Mouse (Mus musculus) thymus, adult 2 months (tissue): ENCODE data around the gene Akap2. TPM values are rescaled to one million over a fixed set of nuclear protein-coding genes. Genes with fewer than 3 reads are reported as not detected.

Experiments used
- DNase-seq: peaks from one replicate; pipeline ENCODE4 v3.0.0; 2021
- H3K27ac ChIP-seq: fragments of 200-500 bp; 2 replicates; pipeline ENCODE4 v1.5.1; 2012; ENCODE audit warnings: low read length, control low read depth; ENCODE audit not compliant: control insufficient read depth, insufficient read depth
- H3K27me3 ChIP-seq: fragments of 200-500 bp; 2 replicates; pipeline ENCODE4 v1.6.1; 2012; ENCODE audit warnings: mild to moderate bottlenecking, low read length, moderate library complexity, mixed read lengths; ENCODE audit not compliant: control insufficient read depth, insufficient read depth
- H3K36me3 ChIP-seq: fragments of 200-500 bp; 2 replicates; pipeline ENCODE4 v1.6.1; 2012; ENCODE audit warnings: mild to moderate bottlenecking, low read length, moderate library complexity; ENCODE audit not compliant: control insufficient read depth, insufficient read depth
- H3K4me1 ChIP-seq: fragments of 200-500 bp; replicated peaks from 2 replicates; pipeline ENCODE4 v1.6.1; 2012; ENCODE audit warnings: low read length; ENCODE audit not compliant: control insufficient read depth, insufficient read depth
- H3K4me3 ChIP-seq: fragments of 200-500 bp; 2 replicates; pipeline ENCODE4 v1.5.1; 2012; ENCODE audit warnings: mild to moderate bottlenecking, low read length, control low read depth, moderate library complexity; ENCODE audit not compliant: control insufficient read depth, insufficient read depth
- CTCF ChIP-seq: fragments of 200-500 bp; IDR thresholded peaks from 2 replicates; pipeline ENCODE4 v1.5.1; 2012; ENCODE audit warnings: mild to moderate bottlenecking, control low read depth, low read length, moderate library complexity, borderline replicate concordance; ENCODE audit not compliant: control insufficient read depth, poor library complexity, insufficient read depth; ENCODE audit errors: extremely low read depth
- POLR2A ChIP-seq: fragments of 200-500 bp; IDR thresholded peaks from 2 replicates; pipeline ENCODE4 v1.6.1; 2012; ENCODE audit warnings: mild to moderate bottlenecking, low read length, control low read depth, moderate library complexity; ENCODE audit not compliant: control insufficient read depth, poor library complexity, insufficient read depth; ENCODE audit errors: extremely low read depth
- WGBS: fragments of 180-500 bp; shearing (Covaris S2); methylation state at CpG from one replicate; pipeline ENCODE4 v1.1.7; 2018; 5-methylcytosine and 5-hydroxymethylcytosine counted together
- polyA plus RNA-seq: library from polyadenylated mRNA; depleted of rRNA; stranded (reverse); fragments of >200 nt; gene quantifications from 2 replicates; pipeline ENCODE4 v1.2.3, GENCODE M21; 2012; rRNA removed

Gene Akap2
- 99.2 and 117 TPM in 2 replicates for polyA plus RNA-seq

- WGBS: 87% methylated on average over 9 of the region's 9 CpGs
- Histone ChIP-seq H3K4me1 (peaks cover 9% of the 10 kb centered on the region), H3K4me3 (no peak within 1 kb of the TSS), H3K36me3 (no peaks in the 10 kb centered on the region), H3K27ac (no peak within 1 kb of the TSS; the same call in 1 of the 2 replicates), H3K27me3 (no peaks in the 10 kb centered on the region)
- DNase-seq: no peak
- TF ChIP-seq CTCF: no peak
- TF ChIP-seq POLR2A: no peak
These were observed at the start of gene Akap2 for GRCm38 (mm10) chr4:57717354-57717753. Gene Akap2, plus strand, starts transcription at chr4:57717657.

GRCm38 (mm10) chr4:57670813-57671469 is 46.5 kb upstream of the Akap2 start:
- no peak overlapping the region for H3K27ac ChIP-seq
- no peak for TF ChIP-seq CTCF
- TF ChIP-seq POLR2A: no peak
- no peaks in the 10 kb centered on the region for H3K36me3 ChIP-seq
- DNase-seq: no peak
- no peak overlapping the region for H3K4me3 ChIP-seq
- H3K27me3 ChIP-seq: no peaks in the 10 kb centered on the region
- peaks cover 18% of the 10 kb centered on the region for H3K4me1 ChIP-seq
- WGBS: 78% methylated on average over 7 of the region's 7 CpGs

- 74% methylated on average over 4 of the region's 4 CpGs for WGBS
- no peak overlapping the region for H3K4me3 ChIP-seq
- TF ChIP-seq CTCF (no peak), POLR2A (no peak)
- no peaks in the 10 kb centered on the region for H3K36me3 ChIP-seq
- no peaks in the 10 kb centered on the region for H3K27me3 ChIP-seq
- no peak for DNase-seq
- peaks cover 18% of the 10 kb centered on the region for H3K4me1 ChIP-seq
- H3K27ac ChIP-seq: no peak overlapping the region
These were observed 44.9 kb upstream of the Akap2 start for GRCm38 (mm10) chr4:57672541-57672940.

GRCm38 (mm10) chr4:57672996-57673906 is 44.2 kb upstream of the Akap2 start:
- H3K27me3 ChIP-seq: no peaks in the 10 kb centered on the region

GRCm38 (mm10) chr4:57674351-57674750 is 43.1 kb upstream of the Akap2 start:
- H3K27me3 ChIP-seq: no peaks in the 10 kb centered on the region
- DNase-seq: no peak
- peaks cover 18% of the 10 kb centered on the region for H3K4me1 ChIP-seq
- no peak overlapping the region for H3K4me3 ChIP-seq
- no peaks in the 10 kb centered on the region for H3K36me3 ChIP-seq
- WGBS: 61% methylated on average over 7 of the region's 7 CpGs
- no peak overlapping the region for H3K27ac ChIP-seq
- TF ChIP-seq CTCF (no peak), POLR2A (no peak)

More at GRCm38 (mm10) chr4:57672996-57673906, 44.2 kb upstream of the Akap2 start:
- Histone ChIP-seq H3K27ac (no peak overlapping the region), H3K4me1 (peaks cover 18% of the 10 kb centered on the region), H3K36me3 (no peaks in the 10 kb centered on the region), H3K4me3 (peak overlapping the region; percentile 16; the same call in 1 of the 2 replicates)
- 8% methylated on average over 12 of the region's 12 CpGs for WGBS
- peak; percentile 91 for DNase-seq
- no peak for TF ChIP-seq POLR2A
- TF ChIP-seq CTCF: peak; percentile 94

GRCm38 (mm10) chr4:57675387-57675786 is 42.1 kb upstream of the Akap2 start:
- Histone ChIP-seq H3K36me3 (no peaks in the 10 kb centered on the region), H3K4me3 (no peak overlapping the region), H3K27ac (no peak overlapping the region), H3K4me1 (peaks cover 18% of the 10 kb centered on the region), H3K27me3 (no peaks in the 10 kb centered on the region)
- TF ChIP-seq CTCF (no peak), POLR2A (no peak)
- 2% methylated on average over 13 of the region's 13 CpGs for WGBS
- DNase-seq: peak; percentile 62

- WGBS: 85% methylated on average over 12 of the region's 12 CpGs
- DNase-seq: no peak
- Histone ChIP-seq H3K4me1 (peaks cover 25% of the 10 kb centered on the region), H3K4me3 (no peak overlapping the region), H3K27me3 (no peaks in the 10 kb centered on the region), H3K36me3 (no peaks in the 10 kb centered on the region), H3K27ac (no peak overlapping the region)
- TF ChIP-seq POLR2A (no peak), CTCF (no peak)
These were observed 39.5 kb upstream of the Akap2 start for GRCm38 (mm10) chr4:57677916-57678315.
